Mouse (Mus musculus) CD4-positive naive resting alpha-beta T cell, adult 76 days (primary cell): ENCODE data around the gene Ubox5. TPM values are rescaled to one million over a fixed set of nuclear protein-coding genes. Genes with fewer than 3 reads are reported as not detected.

Source experiments
- total RNA-seq: library from RNA; stranded (reverse); gene quantifications from one replicate; pipeline ENCODE4 v1.2.4, GENCODE M21; 2023

Gene Ubox5
- total RNA-seq = 2.7 TPM

DNA sequence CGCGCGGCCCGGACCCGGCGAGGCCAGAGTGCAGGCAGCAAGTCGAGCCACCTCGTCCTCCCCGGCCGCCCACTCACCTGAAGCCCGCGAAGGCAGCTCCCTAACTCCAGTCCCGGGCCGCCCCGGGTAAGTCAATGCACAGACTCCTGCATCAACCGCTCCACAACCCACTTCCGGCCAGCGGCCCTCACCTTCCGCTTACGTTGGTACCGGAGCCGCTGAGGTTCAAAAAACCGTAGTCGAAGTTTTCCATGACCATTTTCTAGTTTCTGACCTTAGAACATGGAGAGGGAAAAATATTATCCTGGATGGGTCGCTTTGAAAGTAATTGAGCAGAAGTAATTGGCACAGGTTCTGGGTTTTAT, at the start of gene Ubox5, which contains the start of gene Fastkd5:
Gene Ubox5 (minus strand): TSS at position 200 of the 365 bp plus-strand sequence.
Gene Fastkd5 (minus strand): TSS at position 189 of the 365 bp plus-strand sequence.

DNA sequence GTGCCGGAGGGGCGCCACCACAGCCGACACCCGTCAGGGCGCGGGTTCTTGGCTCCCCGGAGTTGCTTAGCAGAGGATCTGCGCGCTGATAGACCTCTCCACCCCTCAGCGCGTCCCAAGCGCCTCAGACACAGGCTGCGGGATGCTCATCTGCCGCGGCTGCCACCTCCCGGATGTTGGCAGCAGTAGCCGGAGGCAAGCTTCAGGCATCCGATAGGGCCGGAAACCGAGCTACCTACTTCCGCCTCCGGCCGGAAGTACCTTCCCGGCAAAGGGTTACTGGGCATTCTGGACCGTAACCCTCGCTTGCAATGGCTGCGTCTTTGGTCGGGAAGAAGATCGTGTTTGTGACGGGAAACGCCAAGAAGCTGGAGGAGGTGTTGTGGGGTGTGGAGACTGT, 37.7 kb upstream of the Ubox5 start, which contains the start of gene Itpa:
Gene Itpa (plus strand): TSS at position 52 of the 400 bp plus-strand sequence.

DNA sequence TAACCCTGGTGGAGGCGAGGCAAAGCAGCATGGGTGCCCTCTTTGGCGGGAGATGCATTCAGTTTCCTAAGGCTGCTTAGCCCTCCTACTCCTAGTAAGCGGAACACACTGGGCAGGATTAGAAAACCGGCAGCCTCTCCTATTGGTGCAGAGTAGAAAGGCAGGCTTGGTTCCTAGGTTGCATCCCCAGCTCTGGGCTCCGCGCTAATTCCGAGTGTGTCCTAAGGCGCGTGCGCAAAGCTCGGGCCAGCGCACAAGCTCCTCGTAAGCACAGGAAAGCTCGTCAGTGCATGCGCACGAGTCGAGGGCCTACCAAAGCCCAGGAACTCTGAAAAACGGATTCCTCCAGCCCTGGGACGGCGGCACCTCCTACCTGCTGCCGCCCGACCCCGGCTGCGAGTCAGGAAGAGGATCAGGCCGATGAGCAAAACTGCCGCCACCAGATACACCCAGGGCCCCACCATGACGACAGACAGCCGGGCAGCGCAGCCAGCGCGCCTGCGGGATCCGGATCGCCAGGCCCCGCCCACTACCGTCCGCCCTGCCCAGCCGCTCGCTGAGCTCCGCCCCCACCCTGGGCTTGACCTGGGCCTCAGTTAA, 34.4 kb upstream of the Ubox5 start, which contains the start of gene Ddrgk1:
Gene Ddrgk1 (minus strand): TSS at position 558 of the 600 bp plus-strand sequence.

DNA sequence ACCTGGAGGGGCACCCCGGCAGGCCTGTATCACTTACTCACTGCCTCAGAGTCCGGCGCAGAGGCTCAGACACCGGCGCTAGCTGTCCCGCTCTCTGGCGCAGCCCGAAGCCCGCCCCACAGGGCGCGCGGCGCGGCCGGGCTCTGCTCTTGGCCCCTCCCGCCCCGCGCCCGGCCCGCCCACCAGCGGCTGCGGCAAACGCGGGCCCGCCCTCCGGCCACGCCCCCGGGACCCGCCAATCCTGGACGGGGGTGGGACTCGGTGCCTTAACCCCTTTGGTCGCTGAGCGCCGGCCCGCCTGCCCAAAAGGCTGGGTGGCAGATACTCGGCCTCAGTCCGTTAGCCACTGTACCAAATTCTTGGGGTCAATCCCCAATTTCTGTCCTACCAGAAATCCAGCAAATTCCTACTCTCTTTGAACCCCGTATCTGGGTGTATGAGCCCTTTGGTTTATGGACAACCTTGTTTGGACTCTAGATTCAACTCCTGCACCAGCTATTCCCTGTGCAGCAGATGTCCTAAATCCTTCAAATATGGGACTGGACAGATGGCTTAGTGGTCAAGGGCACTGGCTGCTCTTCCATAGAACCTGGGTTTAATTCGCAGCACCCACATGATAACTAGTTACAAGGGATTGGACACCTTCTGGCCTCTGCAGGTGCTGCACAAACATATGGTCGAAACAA, 13.0 kb upstream of the Ubox5 start, which contains the start of gene Lzts3:
Gene Lzts3 (minus strand): TSS at position 120 of the 686 bp plus-strand sequence.

DNA sequence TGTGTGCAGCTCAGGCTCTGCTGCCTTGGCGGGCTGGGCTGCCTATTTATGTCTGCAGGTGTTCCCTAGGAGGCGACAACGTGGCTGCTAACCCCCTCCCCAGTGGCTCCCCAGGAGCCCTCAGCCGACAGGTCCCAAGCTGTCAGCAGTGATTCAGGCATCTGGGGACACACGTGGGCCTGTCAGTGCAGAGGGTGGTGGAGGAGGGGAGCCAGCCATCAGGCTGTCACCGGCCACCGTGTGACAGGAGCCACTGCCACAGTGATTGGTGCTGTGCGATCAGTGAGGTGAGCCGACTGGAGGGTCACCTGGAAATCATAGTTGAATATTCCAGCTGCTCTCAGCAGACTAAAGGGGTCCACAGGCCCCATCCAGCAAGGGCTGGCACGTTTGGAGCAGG, 47.3 kb downstream of the Ubox5 start, which contains the start of gene Avp:
Gene Avp (minus strand): TSS at position 3 of the 400 bp plus-strand sequence.

DNA sequence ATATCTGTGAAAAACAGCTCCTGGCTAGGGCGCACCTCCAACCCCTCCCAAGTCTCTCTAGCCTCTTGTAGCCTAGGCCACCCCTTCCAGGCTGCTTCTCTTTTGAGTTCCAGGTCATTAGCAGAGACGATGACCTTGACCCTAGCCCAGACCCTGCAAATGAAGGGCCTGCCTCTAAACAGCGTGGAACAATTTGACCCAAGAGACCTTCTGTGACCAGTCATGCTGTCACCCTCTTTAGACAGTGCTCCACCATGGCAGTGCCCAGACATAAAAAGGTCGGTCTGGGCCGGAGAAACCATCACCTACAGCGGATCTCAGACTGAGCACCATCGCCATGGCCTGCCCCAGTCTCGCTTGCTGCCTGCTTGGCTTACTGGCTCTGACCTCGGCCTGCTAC, 54.0 kb downstream of the Ubox5 start, which contains the start of gene Oxt:
Gene Oxt (plus strand): TSS at position 301 of the 400 bp plus-strand sequence.

DNA sequence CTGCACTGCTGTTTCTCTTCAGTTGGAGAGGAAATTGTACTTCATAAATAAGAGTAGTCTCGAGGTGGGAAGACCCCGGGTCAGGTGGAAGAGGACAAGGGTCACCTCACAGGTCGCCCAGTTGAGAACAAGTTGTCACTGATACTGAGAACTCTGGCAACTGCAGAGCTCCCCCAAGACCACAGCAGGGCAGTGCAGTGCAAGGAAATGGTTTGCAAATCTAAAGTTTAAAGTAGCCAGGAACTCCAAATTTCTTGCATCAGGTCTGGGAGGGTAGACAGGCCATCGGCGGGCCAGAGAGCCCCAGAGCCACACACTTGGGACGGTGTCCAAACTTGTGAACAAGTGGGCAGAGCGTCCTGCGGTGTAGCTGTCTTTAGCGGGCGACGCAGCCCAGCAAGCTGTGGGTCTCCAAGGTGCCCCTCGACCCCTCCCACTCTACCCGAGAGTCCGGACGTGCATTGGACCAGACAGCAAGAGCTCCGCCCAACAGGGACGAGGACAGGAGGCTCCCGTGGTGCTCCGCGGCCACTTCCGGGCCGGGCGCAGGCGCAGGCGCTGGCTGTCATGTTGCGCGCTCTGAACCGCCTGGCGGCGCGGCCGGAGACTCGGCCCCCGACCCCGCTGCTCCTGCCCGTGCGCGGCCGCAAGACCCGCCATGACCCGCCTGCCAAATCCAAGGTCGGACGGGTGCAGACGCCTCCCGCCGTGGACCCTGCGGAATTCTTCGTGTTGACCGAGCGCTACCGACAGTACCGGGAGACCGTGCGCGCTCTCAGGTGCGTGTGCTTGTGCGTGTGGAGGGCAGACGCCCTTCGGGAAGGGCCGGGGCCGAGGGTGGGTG, 66.4 kb downstream of the Ubox5 start, which contains the start of gene Mrps26:
Gene Mrps26 (plus strand): TSS at position 531 of the 844 bp plus-strand sequence.

Other genes with a start within 250 kb of the Ubox5 start
- gene Cpxm1, start 232.5 kb downstream of the Ubox5 start, total RNA-seq = 0.35 TPM
- gene Gm28372, start 224.8 kb downstream of the Ubox5 start, total RNA-seq = not detected
- not detected for gene 1700020A23Rik, start 224.8 kb downstream of the Ubox5 start, total RNA-seq
- not detected for gene Tmem239, start 223.6 kb downstream of the Ubox5 start, total RNA-seq
- gene Vps16, start 205.7 kb downstream of the Ubox5 start, total RNA-seq = 129 TPM
- gene Pced1a, start 205.3 kb downstream of the Ubox5 start, total RNA-seq = 21.5 TPM
- 132 TPM for gene Ptpra, start 179.8 kb downstream of the Ubox5 start, total RNA-seq
- gene Mrps26, start 66.3 kb downstream of the Ubox5 start, total RNA-seq = 52.1 TPM
- gene Oxt, start 53.9 kb downstream of the Ubox5 start, total RNA-seq = not detected
- gene Avp, start 47.5 kb downstream of the Ubox5 start, total RNA-seq = not detected
- 4.5 TPM for gene Fastkd5, start within 50 bp of the Ubox5 start, total RNA-seq
- gene Lzts3, start 12.8 kb upstream of the Ubox5 start, total RNA-seq = 5.4 TPM
- gene Ddrgk1, start 34.6 kb upstream of the Ubox5 start, total RNA-seq = 146 TPM
- gene Itpa, start 37.6 kb upstream of the Ubox5 start, total RNA-seq = 10.3 TPM
- gene Slc4a11, start 67.5 kb upstream of the Ubox5 start, total RNA-seq = 1.1 TPM